Mouse (Mus musculus) common myeloid progenitor, adult 5-6 weeks (primary cell): ENCODE results near the gene Cckbr. TPM values are rescaled to one million over a fixed set of nuclear protein-coding genes. Genes with fewer than 3 reads are reported as not detected.

Experiments used
- ATAC-seq: replicated peaks from 2 replicates; pipeline ENCODE4 v1.8.0; 2016; ENCODE audit warnings: low read depth, mild to moderate bottlenecking, moderate TSS enrichment, inconsistent platforms; ENCODE audit not compliant: poor library complexity, severe bottlenecking
- total RNA-seq: library from RNA; stranded (forward); fragments of 200-1000, 187-1606 nt; gene quantifications from 2 replicates; pipeline ENCODE4 v1.2.3, GENCODE M21; 2017

The Cckbr gene
- total RNA-seq: not detected in 2 replicates

- 0 out of 2 replicates have a peak, but pooled peaks have one; percentile 29 for ATAC-seq
Observed at GRCm38 (mm10) chr7:105425424-105426043, at the start of gene Cckbr. Gene Cckbr, plus strand, starts transcription at chr7:105425731.

DNA sequence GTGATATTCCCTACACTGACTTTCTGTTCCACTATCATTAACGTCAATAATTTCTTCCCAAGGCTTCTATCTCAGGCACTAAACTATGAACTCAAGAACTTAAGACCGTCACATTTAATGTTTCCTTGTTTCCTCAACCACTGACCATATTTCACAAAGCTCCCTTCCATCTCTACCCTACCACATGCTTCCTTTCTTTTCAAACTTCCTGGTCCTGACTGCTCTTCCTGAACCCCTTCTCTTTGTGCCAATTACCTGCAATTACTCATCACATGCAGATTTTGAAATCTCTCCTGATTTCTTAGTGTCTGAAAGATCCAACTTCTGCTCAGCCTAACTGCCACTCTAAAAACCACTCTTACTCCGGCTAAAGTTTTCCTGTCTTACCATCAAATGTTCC, 45.2 kb upstream of the Cckbr start:
- ATAC-seq: no peak

GRCm38 (mm10) chr7:105387696-105388095, 37.8 kb upstream of the Cckbr start:
- ATAC-seq: peak; percentile 58; the same call in 1 of the 2 replicates

- ATAC-seq: 0 out of 2 replicates have a peak, but pooled peaks have one; percentile 15
Observed at GRCm38 (mm10) chr7:105390236-105390635, 35.3 kb upstream of the Cckbr start.

DNA sequence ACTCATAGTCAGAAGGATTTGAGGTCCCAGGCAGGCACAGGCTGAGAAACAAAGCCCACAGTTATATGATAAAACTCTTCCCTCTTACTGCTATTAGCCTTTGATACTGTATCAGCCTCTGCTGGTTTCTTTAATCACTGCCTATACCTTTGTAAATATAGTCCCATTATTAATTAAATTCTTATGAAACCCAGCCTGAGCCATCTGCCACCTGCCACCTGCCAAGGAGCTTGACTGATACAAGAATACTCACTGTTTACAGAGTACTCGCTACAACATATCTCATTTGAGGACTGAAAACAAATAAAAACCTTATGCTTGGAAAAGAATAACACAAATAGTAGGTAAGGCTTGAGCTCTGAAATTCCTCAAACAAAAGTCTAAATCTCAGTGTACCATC, 30.9 kb upstream of the Cckbr start:
- ATAC-seq: no peak

GRCm38 (mm10) chr7:105395131-105395820, 30.3 kb upstream of the Cckbr start:
- ATAC-seq: no peak

DNA sequence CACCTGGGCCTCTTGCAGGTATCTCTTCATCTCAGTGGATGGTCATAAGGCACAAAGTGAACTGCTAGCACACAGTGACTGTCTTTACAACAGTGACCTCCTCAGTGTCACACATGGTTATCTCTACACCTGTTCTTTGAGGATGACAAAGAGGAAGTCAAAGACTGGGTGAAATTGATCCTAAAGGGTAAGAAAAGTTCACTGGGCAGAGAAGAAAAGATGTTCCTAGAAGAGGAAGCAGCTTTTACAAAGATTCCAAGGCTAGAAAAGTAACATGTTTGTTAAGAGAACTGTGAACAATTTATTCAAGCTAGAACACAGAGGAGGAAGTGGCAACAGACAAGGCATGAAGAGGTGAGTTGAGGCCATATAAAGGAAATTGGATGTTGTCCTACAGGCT, 29.4 kb upstream of the Cckbr start:
- no peak for ATAC-seq

DNA sequence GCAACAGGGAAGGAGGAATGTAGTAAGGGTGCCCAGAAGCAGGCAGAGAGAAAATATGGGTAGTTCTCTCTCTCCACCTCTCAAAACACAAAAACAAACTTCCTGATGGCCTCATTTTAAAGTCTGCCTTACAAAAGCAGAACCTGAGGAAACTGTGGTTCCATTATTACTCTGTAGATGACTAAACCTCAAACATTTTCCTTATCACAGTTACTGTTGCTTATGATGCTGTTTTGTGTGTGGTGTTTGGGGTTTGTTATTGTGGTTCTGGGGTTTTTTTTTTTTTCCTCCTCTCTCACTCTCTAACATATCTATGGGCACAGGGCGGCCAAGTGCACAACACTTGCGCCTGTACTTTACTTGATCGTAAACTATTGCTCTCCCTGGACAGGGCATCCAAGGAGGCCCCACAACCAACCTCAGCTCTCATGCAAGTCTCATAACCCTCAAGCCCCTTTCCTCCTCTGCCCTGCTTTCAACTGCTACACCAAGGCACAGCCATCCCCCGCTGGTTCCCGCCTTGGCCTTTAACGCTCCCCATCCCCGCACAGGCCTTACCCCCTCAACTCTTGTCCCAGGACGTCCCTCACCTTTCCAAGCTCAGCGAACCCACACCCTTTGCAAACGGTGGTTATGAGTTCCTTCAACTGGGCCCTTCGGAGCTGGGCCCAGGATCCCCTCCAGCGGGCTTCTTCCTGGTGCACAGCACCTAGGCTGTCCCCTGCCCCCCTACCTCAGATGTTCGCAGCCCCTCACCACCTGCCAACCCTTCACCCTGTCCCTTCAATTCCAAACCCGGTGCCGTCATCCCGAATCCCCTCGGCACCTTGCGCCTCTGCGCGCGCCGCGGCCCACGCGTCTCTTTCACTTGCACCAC, 26.2 kb upstream of the Cckbr start:
- ATAC-seq: peak; percentile 58

- peak; percentile 80 for ATAC-seq
Observed at GRCm38 (mm10) chr7:105399935-105400624, 25.5 kb upstream of the Cckbr start, which contains the start of gene Fam160a2. Gene Fam160a2, minus strand, starts transcription at chr7:105400054.

- no peak for ATAC-seq
Observed at GRCm38 (mm10) chr7:105404268-105404667, 21.3 kb upstream of the Cckbr start, which contains the start of gene Cnga4. Gene Cnga4, plus strand, starts transcription at chr7:105404568.

DNA sequence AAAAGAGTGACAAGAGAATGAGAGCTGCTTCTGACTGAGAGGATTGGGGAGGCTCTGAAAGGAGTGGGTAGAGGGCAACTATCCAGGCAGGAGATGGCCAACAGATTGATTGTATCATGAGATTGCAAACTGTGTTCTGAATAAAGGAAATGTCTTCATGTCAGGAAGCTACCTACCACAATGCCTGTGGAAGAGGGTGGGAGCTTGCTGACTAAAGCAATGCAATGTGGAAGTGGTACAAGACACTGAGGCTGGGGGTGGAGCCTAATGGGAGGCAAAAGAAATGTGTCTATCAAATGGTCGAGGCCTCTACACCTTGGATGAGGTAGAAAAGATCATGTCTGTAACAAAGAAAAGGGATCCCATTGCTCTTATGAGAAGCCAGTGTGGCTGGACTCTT, 19.2 kb upstream of the Cckbr start:
- peak; percentile 36; the same call in 1 of the 2 replicates for ATAC-seq

DNA sequence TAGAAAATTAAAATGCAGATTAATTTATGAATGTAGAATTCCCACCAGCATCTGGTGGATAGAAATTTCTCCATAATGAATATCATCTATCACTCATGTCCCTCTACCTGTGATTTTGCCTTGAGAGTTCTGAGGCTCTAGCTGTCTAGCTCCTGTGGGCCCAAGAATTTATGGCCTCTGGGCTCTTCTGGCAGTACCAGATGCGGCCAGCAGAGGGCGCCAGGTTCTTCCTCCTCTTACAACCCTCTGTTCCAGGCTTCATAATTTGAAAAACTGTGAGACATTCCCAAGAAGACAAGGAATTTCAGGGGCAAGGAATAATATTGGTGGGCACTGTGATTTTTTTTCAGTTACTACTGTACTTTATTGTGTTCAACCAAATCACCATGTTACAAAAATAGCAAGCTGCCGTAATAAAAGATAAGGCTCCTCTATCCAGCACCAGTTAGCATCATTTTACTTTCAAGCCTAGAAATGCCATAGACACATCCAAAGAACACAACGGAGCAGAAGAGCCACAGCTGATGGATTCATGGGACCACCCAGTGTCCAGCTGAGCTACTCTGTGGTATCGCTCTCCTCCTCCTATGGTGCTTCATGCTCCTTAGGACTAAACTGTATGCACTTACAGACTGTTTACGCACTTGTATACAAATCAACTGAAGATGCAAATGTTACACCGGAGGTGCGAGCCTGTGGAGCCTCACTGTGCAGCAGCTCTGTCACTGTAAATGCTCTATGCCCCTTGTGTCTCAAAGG, 13.5 kb upstream of the Cckbr start:
- ATAC-seq: peak; percentile 87

- ATAC-seq: no peak
Observed at GRCm38 (mm10) chr7:105414385-105414784, 11.1 kb upstream of the Cckbr start.

- no peak for ATAC-seq
Observed at GRCm38 (mm10) chr7:105416529-105416928, 9.0 kb upstream of the Cckbr start.

DNA sequence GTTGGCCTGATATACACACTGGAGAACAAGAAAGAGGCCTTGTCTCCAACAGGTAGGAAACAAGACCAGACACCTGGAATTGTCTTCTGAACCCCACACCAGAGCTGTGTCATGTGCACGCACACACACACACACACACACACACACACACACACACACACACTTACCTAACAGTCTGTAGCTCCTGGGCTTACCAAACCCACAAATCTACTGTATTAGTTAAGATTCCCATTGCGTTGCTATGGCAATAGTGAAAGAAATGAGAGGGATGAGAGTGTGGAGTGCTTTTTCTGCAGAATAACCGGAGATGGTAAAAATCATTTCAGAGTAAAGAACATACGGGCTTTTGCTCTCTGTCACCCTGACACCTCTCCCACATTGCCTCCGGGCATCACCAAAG, 7.4 kb upstream of the Cckbr start:
- no peak for ATAC-seq

DNA sequence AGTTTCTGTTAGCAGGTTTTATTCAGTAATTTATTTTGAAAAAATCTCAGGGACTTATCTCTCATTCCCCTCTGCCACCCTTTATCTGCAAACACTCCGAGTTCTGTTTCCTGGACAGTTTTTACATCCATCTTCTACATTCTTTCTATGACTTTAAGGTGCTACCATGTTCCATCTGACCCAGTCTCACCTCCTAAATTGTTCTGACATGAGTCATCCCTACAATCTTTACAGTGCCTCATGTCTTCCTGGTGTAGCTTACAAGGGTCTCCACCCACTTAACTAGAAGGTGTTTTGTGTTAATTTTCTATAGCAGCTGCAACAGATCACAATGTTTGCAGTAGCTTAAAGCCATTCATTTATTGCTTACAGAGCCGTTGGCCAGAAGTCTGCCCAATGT, 4.6 kb upstream of the Cckbr start:
- ATAC-seq: no peak

DNA sequence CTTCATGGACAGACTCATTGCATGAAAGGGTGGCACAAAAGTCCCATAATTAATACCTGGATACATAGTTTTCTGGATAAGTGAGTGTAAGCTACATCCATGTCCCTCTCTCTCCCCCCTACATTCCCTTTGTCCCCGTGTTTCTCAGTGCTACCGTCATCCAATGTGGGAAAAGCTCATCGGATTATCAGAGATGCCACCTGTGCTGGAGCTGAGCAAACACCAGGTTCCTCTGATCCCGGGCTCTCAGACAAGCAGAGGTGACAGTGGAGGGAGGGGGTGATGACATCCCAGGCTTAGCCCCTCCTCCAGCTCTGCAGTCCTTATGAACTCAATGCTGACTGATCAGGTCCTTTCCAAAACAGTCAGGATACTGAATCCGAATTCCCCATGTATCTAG, 1.2 kb upstream of the Cckbr start:
- ATAC-seq: no peak

DNA sequence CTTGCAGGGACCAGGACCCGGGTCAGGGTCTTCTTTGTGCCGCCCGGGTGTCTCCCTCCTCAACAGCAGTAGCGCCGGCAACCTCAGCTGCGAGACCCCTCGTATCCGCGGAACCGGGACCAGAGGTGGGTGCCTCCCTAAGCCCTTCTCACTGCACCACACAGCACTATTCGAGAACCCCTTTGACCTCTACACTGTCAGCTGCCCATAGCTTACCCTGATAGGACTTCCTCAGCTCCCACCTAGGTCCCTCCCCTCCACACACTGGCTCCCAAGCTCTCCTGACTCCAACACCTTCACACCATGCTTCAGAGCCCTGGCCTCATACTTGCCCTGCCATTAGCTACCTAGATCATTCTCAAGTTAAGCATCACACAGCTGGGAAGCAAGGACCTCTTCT, 520 bp downstream of the Cckbr start:
- no peak for ATAC-seq

DNA sequence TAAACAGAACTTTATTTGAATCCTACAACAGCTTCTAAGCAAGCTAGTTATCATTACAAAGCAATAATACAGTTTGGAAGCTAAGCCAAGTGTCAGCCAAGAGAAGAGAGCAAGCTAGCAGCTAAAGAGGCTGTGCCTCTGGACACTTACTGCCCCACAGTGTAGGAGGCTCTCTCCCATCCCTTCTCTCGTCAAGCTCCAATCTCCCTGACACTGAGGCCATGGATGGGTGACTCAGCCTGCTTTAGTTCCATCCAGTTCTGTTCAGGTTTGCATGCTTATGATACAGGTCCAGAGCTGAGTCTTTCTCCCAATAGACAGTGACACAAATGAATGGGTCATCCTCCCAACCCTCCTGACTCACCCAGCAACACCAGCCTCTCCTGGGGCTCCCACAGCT, 6.5 kb downstream of the Cckbr start:
- no peak for ATAC-seq
